Mouse (Mus musculus): ENCODE results near the gene Smyd5.
"Not testable (repeated sequence)": the region's sequence is repeated elsewhere in the genome, so short reads cannot be mapped to it uniquely, and the experiment has no call there.

Gene Smyd5

DNA sequence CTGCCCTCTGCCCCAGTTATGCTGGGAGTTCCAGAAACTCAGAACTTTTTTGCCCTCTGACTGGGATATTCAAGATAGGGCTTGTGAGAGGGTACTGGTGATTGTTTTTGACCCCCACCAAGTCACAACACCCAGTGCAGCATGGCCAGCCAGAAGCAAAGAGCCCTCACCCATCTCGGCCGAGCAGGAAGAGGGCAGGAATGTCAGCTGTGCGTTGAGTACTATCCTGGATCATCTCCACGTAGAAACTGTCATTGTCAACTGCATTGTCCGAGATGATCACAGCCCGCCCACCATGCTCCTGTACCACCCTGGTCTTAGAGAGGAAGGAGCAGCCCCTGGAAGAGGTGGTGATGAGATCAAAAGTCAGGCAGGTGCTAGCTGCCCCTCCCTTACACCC, 15.6 kb downstream of the Smyd5 start:
- DNase-seq (ENCODE audit: low read depth, low spot score) = no peak

GRCm38 (mm10) chr6:85450140-85450539, 18.4 kb downstream of the Smyd5 start:
- DNase-seq (ENCODE audit: low read depth, low spot score) = not testable (repeated sequence)

DNA sequence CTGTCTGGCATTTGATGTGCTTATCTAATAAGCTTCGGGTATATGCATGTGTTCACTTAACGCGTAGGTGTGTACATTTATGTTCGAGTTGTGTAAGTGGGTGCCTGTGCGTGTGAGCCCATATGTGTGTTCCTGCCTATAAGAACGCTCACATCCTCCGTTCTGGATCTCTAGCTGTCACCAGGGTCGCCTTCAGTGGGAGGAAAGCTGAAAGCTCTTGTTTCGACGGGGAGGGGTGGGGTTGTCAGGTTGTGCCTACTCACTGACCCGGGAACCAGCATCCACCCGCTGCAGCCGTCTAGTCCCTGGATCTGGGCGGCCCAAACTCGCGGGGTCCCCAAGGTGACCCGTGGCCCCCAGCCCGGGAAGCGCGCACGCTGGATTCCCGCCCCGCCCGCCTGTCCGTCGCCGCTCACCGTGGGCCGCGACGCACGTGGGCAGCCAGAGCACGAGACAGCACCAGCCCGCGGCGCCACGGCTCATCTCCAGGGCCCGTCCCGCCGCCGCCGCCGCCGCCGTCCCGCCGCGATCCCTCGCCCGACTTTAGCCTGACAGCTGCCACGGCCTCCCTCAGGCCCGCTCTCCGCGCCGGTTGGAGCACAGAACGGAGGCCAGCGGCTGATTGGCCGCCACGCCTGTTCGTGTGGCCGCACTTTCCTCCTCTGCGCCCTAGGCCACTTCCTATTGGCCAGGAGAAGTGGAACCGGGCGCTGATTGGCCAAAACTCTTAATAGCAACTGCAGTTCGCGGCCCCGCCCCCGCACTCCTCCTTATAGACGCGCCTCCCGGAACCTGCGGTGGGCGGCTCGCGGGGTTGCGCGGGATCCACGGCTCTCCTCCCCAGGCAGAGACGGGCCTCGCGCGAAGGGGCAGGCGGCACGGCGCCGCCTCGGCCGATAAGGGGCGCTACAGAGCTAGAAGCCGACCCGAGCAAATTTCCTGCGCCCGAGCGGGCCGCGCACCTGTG, 19.2 kb downstream of the Smyd5 start, which contains the start of gene Cct7:
Cct7 (plus strand) TSS at position 818 of the 967 bp plus-strand sequence.
- DNase-seq (ENCODE audit: low read depth, low spot score) = peak; percentile 98

- DNase-seq (ENCODE audit: low read depth, low spot score) = peak; percentile 97
Measured at GRCm38 (mm10) chr6:85451664-85452410, 20.0 kb downstream of the Smyd5 start, which contains the start of gene Pradc1. TSS of gene Pradc1 (minus strand) at chr6:85451970.

GRCm38 (mm10) chr6:85452411-85452665, 20.5 kb downstream of the Smyd5 start:
- DNase-seq (ENCODE audit: low read depth, low spot score) = no peak

DNA sequence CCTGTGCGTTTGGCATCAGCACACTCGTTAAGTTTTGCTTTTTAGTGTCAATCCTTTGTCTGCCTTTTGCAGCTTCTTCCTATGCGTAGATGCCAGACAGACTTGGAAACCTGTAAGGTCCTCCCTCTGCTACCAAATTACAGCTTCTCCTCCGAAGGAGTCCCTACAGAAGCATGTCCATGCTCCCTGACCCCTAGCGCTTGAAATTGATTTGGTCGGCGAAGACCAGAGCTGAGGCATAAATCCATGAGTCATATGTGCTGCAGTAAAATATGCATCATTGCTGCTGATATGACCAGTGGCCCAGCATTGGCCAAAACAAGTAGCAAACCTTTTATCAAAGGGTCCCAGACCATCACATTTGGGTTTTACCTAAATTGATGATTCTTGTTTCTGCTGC, 21.0 kb downstream of the Smyd5 start:
- DNase-seq (ENCODE audit: low read depth, low spot score) = no peak

DNA sequence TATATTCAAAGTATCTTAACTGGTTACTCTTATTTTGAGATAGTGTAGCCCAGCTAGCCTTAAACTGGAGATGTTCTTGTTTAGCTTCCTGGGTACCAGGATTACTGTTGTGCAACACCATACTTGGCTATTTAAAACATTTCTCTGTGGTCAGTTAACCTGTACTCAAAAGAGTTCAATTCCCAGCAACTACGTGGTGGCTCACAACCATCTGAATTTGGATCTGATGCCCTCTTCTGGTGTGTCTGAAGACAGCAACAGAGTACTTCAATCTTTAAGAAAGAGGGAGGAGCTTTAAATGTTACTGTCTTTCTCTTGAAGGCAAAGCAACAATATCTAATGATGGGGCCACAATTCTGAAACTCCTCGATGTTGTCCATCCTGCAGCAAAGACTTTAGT, 27.8 kb downstream of the Smyd5 start:
- DNase-seq (ENCODE audit: low read depth, low spot score) = no peak

GRCm38 (mm10) chr6:85465381-85465780, 33.6 kb downstream of the Smyd5 start:
- DNase-seq (ENCODE audit: low read depth, low spot score) = no peak

DNA sequence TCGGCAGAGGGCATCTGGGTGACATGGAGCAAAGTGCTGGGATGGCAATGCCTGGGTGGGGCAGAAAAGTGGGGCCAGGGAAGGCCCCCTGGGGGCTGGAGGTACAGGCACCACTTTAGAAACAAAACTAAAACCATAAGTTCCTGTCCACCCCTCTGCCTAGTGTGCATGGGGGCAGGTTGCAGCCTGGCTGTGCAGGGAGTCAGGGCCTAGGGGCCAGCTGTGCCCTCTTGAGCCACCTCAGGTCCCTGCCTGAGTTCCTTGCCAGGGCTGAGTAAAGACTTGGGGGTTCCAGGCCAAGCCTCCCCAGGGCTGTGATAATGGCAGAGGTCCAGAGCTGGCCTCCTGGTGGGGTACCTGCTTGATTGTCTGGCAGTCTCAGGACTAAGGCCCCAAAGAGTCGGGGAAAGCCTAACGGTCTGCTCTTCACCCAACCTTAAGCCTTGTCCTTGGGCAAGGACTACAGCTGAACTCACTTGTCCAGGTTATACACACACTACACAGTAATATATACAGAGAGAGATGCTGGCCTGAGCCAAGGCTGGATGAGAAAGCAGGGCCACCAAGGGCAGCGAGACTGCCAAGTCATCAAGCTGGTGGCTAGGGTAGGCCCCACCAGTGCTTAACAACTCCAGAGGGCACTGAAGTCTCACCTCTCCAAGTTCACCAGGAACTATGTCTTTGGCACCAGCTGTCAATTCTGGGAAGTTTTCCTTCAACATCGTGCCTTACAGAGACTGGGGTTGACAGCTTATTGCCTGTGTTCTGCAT, 38.1 kb downstream of the Smyd5 start:
- DNase-seq (ENCODE audit: low read depth, low spot score) = no peak

DNA sequence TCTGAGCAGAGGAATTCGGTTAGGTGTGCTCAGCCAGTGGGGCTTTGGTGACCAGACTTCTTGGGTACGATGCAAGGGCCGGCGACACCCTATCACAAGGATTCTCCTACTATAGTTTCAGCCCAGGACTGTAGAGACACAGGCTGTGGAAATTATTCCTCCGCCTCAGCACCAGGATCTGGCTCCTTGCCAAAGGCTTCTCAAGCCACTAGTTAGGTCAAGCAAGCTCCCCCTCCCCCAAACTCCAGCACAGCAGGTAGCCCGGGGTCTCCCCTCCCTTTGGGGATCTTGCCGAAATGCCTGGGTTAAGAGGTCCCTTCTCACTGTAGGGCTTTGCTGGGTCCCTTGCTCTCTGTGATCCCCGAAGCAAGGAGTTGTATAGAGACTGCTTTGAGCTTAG, 40.2 kb downstream of the Smyd5 start:
- no peak for DNase-seq (ENCODE audit: low read depth, low spot score)

- no peak for DNase-seq (ENCODE audit: low read depth, low spot score)
Measured at GRCm38 (mm10) chr6:85472542-85472941, 40.8 kb downstream of the Smyd5 start.

GRCm38 (mm10) chr6:85475581-85475980, 43.8 kb downstream of the Smyd5 start:
- DNase-seq (ENCODE audit: low read depth, low spot score) = no peak

GRCm38 (mm10) chr6:85477366-85477917, 45.7 kb downstream of the Smyd5 start:
- DNase-seq (ENCODE audit: low read depth, low spot score) = no peak

GRCm38 (mm10) chr6:85478416-85478815, 46.6 kb downstream of the Smyd5 start:
- DNase-seq (ENCODE audit: low read depth, low spot score) = no peak

DNA sequence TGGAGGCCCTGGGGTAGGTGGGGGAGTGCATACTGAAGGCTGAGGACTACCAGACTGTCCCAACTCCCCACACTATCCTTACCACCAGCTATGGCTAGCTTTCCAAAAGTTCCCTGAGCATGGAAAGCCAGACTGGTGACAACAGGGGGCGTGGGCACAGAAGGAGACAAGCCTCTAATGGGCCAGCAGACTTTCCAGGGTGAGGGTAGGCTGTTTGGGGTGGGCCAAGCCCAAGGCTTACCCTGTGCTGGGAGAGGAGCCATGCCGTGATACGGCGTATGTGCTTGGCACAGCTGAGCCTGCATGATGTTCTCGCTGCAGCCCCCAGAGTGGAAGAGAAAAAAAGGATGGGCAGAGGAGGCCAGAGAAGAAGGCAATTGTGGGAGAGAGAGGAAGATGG, 48.2 kb downstream of the Smyd5 start:
- DNase-seq (ENCODE audit: low read depth, low spot score) = no peak

GRCm38 (mm10) chr6:85480685-85481084, 48.9 kb downstream of the Smyd5 start:
- no peak for DNase-seq (ENCODE audit: low read depth, low spot score)

DNA sequence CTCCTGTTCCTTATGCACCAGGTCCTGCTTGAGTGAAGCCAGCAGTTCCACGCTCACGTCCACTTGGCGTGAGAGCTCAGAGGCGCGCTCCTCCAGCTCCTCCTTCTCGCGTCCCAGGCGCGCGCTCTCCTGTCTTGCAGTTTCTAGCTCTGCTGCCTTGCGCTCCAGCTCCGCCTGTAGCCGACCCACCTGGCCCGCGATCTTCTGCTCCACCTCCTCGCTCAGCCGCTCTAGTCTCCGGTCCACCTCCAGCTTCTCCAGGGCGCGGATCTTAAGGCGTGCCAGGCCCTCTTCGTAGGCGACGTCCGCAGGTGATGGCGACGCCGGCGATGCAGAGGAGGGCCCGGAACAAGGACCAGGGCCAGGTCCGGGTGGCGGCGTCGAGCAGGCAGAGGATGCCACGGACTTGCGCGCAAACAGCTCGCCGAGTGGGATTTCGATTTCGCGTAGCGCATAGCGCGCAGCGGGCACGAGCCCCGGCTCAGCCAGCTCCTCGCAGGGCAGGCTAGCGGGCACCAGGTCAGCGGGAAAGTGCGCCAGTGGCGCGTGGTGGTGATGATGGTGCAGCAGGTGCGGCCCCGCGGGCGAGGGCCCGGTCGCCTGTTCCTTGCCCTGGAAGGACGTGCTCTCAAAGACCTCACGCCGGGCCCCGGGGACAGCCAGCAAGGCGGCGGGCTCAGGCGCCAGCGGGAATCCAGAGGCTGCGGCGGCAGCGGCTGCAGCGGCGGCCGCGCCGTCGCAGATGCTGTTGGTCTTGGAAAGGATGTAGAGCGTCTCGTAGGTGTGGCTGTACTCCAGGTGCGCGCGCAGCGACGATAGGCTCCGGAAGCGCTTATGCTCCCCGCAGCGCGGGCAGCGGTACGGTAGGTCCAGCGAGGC, 52.3 kb downstream of the Smyd5 start:
- DNase-seq (ENCODE audit: low read depth, low spot score) = no peak

DNA sequence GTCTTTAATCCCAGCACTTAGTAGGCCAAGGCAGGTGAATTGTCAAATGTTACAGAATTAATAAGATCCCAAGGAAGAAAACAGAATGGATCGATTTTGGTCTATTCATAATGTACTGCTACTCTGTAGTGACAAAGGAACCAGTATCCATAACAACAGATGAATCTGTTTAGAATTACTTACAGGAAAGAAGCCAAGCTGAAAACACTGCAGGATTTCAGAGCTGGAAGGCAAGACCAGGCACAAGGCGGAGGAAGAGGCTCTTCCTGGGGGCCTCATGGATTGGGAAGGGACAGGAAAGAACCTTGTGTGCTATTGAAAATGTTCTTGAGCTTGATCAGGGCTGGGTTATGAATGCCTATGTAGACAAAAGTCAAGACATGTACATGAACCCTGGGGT, 53.9 kb downstream of the Smyd5 start:
- DNase-seq (ENCODE audit: low read depth, low spot score) = no peak

DNA sequence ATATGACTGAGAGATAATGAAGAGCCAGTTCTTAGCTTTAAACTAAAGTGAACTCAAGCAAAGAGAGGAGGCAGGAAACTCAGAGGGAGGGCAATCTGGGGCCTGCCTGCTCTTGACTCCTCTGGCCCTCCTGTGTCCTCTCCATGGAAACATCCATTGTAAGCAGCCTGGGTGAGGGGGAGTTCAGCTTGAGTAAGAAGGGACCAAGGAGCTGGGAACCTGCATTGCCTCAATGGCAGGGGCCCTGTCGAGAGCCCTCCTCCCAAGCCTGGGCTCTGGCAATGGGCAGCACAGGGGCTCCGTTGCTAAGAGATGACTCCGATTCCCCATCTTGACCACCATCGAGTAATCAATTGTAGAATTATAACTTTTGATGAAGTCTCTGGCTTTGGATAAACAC, 56.7 kb downstream of the Smyd5 start:
- DNase-seq (ENCODE audit: low read depth, low spot score) = no peak

DNA sequence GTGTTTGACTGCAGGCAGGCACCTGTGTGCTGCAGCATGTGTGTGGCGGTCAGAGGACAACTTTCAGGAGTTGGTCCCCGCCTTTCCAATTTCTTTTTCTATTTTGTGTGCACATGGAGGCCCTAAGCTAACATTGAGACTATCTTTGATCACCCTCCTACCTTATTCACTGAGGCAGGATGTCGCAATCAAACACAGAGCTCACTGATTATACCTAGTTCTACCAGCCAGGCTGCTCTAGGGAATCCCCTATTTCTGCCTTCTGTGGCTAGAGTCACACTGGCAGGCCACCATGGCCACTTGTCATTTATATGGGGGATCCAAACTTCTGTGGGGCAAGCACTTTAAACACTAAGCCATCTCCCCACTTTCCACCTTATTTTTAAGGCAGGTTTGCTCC, 57.9 kb downstream of the Smyd5 start:
- DNase-seq (ENCODE audit: low read depth, low spot score) = no peak

GRCm38 (mm10) chr6:85490252-85490651, 58.5 kb downstream of the Smyd5 start:
- no peak for DNase-seq (ENCODE audit: low read depth, low spot score)

All from skeletal muscle tissue, adult 2 months (tissue).